Mouse (Mus musculus): Measurements from ENCODE around the gene Poc1a.

GRCm38 (mm10) chr9:106398667-106399311 lies 117.9 kb downstream of the Poc1a start:
- TF ChIP-seq CTCF (IDR thresholded peaks at IDR 0.05; ENCODE audit: extremely low read depth, insufficient read length, insufficient replicate concordance, low read depth, low read length): no peak
- no peak for TF ChIP-seq POLR2A (IDR thresholded peaks at IDR 0.05; ENCODE audit: low read depth, low read length)

Measured in small intestine, adult 2 months (tissue).